Mouse (Mus musculus) adrenal gland, postnatal 14 days (tissue): ENCODE results near the gene Spata20. TPM values are rescaled to one million over a fixed set of nuclear protein-coding genes. Genes with fewer than 3 reads are reported as not detected.

Experiments
- DNase-seq: peaks from one replicate; pipeline ENCODE4 v3.0.0; 2021; ENCODE audit warnings: mixed read lengths
- long read RNA-seq, 2 experiments: library from polyadenylated mRNA; stranded (forward); transcript quantifications; one replicate each; pipeline ENCODE4 v2.0.0; 2021
- total RNA-seq: library from RNA; stranded (reverse); gene quantifications from 2 replicates; pipeline ENCODE4 v1.2.3, GENCODE M21; 2021

Spata20 gene
- not detected in 2 replicates for total RNA-seq
- long read RNA-seq, experiment 1: 0 reads
- long read RNA-seq, experiment 2: 0 reads

- peak; percentile 91 for DNase-seq
Measured at GRCm38 (mm10) chr11:94486001-94486400, at the start of gene Spata20. TSS of gene Spata20 (minus strand) at chr11:94486179.

- no peak for DNase-seq
Measured at GRCm38 (mm10) chr11:94533171-94533570, 47.2 kb upstream of the Spata20 start.

- no peak for DNase-seq
Measured at GRCm38 (mm10) chr11:94528879-94529278, 42.9 kb upstream of the Spata20 start.

GRCm38 (mm10) chr11:94526171-94526879, 40.3 kb upstream of the Spata20 start:
- DNase-seq: no peak

- peak; percentile 71 for DNase-seq
Measured at GRCm38 (mm10) chr11:94521219-94521843, 35.4 kb upstream of the Spata20 start, which contains the start of gene Mycbpap. TSS of gene Mycbpap (minus strand) at chr11:94521742.

- no peak for DNase-seq
Measured at GRCm38 (mm10) chr11:94513452-94513851, 27.5 kb upstream of the Spata20 start.

GRCm38 (mm10) chr11:94508976-94509375, 23.0 kb upstream of the Spata20 start:
- peak; percentile 2 for DNase-seq

DNA sequence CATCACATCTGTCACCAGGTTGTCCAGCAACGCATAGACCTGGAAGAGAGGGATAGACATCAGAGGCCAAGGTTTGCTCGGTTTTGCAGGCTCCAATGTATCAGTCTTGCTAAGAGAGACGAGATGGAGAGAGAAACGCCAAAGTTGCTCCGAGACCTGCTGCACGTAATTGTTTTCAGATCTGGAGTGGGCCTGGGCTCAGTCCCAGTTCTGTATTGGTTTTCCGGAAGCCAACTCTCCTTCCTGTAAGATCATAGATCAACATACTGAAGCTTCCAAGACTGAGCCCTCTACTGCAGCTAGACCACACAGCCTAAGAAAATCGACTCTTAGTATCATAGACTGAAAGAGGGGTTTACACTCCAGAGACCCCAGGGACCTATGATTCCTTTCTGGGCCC, 15.5 kb upstream of the Spata20 start:
- DNase-seq: no peak

- DNase-seq: no peak
Measured at GRCm38 (mm10) chr11:94500362-94500761, 14.4 kb upstream of the Spata20 start.

- DNase-seq: peak; percentile 66
Measured at GRCm38 (mm10) chr11:94499661-94500152, 13.7 kb upstream of the Spata20 start, which contains the start of gene Epn3. TSS of gene Epn3 (minus strand) at chr11:94499974.

DNA sequence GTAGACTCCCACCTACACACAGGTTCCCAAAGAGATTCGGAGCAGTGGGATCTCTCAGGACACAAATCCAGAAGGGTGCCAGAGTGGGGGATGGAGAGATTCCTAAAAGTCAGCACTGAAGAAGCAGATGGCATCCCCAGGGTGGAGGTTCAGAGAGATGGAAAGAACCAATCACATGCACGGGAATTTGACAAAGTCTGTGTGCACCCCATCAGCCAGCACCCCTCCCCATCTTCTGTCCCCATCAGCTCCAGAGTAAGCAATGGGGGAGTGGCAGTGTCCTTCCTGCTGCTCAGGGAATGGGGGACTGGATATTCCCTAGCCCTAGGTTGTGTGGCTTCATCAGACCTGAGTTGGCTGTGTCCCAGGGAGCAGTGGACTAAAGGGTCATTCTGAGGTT, 13.1 kb upstream of the Spata20 start:
- DNase-seq: no peak

- peak; percentile 87 for DNase-seq
Measured at GRCm38 (mm10) chr11:94498093-94498996, 12.4 kb upstream of the Spata20 start.

- peak; percentile 69 for DNase-seq
Measured at GRCm38 (mm10) chr11:94495415-94495814, 9.4 kb upstream of the Spata20 start.

DNA sequence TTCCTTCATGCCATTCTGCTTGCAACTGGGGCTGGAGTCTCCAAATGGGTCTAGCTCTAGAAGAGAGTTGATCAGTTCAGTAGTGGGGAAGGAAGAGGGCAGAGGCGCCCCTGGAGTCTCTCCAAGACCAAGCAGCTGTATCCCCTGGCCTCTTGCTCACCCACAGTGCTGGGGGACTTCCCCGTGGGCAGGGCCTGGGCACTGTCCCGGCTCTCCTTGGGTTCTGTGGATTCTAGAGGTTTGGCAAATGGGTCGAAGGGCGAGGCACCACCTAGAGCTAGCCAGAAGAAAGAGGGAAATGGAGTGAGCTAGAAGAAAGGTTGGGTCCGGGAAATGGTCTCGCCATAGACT, 5.7 kb upstream of the Spata20 start:
- DNase-seq: peak; percentile 19

GRCm38 (mm10) chr11:94491035-94491748, 5.2 kb upstream of the Spata20 start:
- DNase-seq: peak; percentile 65

GRCm38 (mm10) chr11:94489745-94490144, 3.8 kb upstream of the Spata20 start:
- DNase-seq: no peak

DNA sequence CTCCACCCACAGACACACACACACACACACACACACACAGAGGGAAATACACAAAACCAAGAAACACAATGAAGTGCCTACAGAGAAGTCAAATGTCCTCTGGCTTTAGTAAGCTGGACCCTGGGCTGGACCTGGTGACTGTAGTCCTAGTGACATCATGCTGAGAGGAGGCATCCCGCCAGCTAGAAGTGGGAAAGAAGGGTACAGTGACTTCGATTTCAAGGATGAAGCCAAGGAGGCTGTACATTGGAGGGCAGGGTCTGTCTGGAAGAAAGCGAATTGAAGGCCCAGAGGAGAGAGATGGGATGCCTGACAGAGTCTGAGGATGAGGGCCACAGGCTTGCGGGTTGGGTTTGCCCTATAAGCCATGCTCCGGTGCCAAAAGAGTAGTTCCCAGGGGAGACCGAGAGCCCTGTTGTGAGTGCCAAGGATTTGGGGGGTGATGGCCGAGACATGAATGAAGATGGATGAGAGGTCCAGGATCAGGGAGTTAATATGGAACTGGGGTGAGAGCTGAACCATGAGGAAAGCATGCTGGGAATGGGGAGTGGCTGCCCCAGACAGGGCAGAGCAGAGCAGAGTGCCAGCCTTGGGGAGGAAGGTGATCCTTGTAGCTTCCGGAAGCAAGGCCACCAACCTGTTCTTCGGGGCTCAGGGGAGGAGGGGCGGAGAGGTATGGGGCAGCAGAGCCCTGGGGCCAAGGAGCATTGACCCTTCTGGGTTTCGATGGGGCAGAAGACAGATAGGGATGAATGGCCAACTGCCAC, 3.0 kb upstream of the Spata20 start:
- DNase-seq: no peak

DNA sequence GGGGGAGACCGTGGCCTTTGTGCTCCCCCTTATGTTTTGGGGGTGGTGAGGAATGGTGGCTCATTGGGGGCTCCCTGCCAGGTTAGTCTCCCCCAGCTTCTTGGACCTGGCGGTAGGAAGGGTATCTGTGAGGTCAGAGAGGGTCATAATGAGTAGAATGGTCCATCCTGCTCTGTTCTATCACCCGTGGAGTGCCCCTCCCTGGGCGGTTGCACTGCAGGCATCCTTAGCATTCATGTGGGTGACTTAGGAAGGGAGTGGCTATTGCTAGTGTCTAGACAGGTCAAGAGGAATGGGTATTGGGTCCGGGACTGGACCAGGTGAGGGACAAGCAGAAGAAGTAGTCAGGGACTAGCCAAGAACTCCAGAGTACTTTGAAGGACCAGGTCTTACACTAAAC, 756 bp downstream of the Spata20 start:
- no peak for DNase-seq

GRCm38 (mm10) chr11:94484636-94485035, 1.3 kb downstream of the Spata20 start:
- DNase-seq: no peak

DNA sequence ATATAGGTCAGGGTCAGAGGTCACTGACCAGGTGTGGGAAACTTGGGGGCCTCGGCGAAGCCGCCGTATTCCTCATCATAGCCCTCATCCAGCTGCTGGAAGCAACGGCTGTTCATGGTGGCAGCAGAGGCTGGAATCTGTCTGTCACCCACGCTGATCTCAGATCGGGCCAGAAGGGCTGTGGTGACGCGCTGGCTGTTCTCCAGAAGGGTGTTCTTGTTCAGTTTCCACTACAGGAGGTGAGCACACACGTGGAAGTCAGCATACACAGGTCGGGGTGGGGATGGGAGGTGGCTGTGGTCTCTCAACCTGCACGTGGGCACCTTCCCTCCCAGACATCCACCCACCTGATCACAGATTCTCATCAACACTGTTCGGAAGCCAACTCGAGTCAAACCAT, 2.1 kb downstream of the Spata20 start:
- no peak for DNase-seq

GRCm38 (mm10) chr11:94483436-94483835, 2.5 kb downstream of the Spata20 start:
- DNase-seq: no peak
